Mouse (Mus musculus): ENCODE measurements at regions not wholly inside any gene's neighbourhood (a gene's known extent, or its start where the extent isn't known, plus 50 kb on each side); places are given as distances from the start of the nearest gene placed in this dataset.

GRCm38 (mm10) chrX:10857089-10857488 is 142.3 kb downstream of the Mid1ip1 start:
- no peak for TF ChIP-seq POLR2AphosphoS2 (IDR thresholded peaks at IDR 0.05; ENCODE audit: insufficient read length, low read depth)
- no peak for TF ChIP-seq POLR2A (IDR thresholded peaks at IDR 0.05; ENCODE audit: insufficient read length, low read depth)
- no peak for TF ChIP-seq MAX (IDR thresholded peaks at IDR 0.05; ENCODE audit: low read depth)
- no peak for TF ChIP-seq MYOD1 (IDR thresholded peaks at IDR 0.05; ENCODE audit: control insufficient read depth in 1 of 3, insufficient read length in 2 of 3, low read depth in 2 of 3)

All from myocyte (in vitro differentiated cells).